Mouse (Mus musculus): ENCODE data around the gene Gmppb. TPM values are rescaled to one million over a fixed set of nuclear protein-coding genes. Genes with fewer than 3 reads are reported as not detected.

Gmppb gene
- 12.2 and 12.6 TPM in 2 replicates for polyA plus RNA-seq (2015; fragmentation: Nextera tagmentation; extraction: Ambion mirVana)

- Histone ChIP-seq H3K4me3 (ENCODE audit: low read depth, low read length) (peak within 1 kb of the TSS; percentile 91), H3K27ac (ENCODE audit: low read depth) (peak within 1 kb of the TSS; percentile 88), H3K4me2 (ENCODE audit: low read depth, low read length) (peak within 1 kb of the TSS; percentile 88), H3K9ac (replicated peaks) (peak within 1 kb of the TSS; percentile 78), H3K9me3 (ENCODE audit: low read length) (no peaks in the 10 kb centered on the region), H3K36me3 (replicated peaks; ENCODE audit: insufficient read depth, low read length) (peaks cover 52% of the 10 kb centered on the region), H3K4me1 (ENCODE audit: insufficient read depth) (peaks cover 24% of the 10 kb centered on the region), H3K27me3 (ENCODE audit: insufficient read depth, low read length) (no peaks in the 10 kb centered on the region)
- under 1% methylated on average over 36 of the region's 39 CpGs for WGBS (ENCODE audit: insufficient replicate concordance)
- TF ChIP-seq EP300 (IDR thresholded peaks at IDR 0.05; ENCODE audit: low read depth) (no peak), CTCF (IDR thresholded peaks at IDR 0.05; ENCODE audit: low read depth) (no peak)
- peak; percentile 96 for ATAC-seq
- peak; percentile 97 for DNase-seq
These were observed at the start of gene Gmppb for GRCm38 (mm10) chr9:108049016-108049455. Gmppb (plus strand) TSS chr9:108049242.

GRCm38 (mm10) chr9:108001922-108002770 is 46.9 kb upstream of the Gmppb start, which contains the start of gene Ip6k1:
Ip6k1 (plus strand) TSS chr9:108002501.
- peak; percentile 97 for ATAC-seq
- peak; percentile 100 for DNase-seq
- TF ChIP-seq CTCF (IDR thresholded peaks at IDR 0.05; ENCODE audit: low read depth) (no peak), EP300 (IDR thresholded peaks at IDR 0.05; ENCODE audit: low read depth) (no peak)
- Histone ChIP-seq H3K36me3 (replicated peaks; ENCODE audit: insufficient read depth, low read length) (0 out of 2 replicates have a peak, but pooled peaks cover 3% of the 10 kb centered on the region), H3K9ac (replicated peaks) (peak within 1 kb of the TSS; percentile 99), H3K4me1 (ENCODE audit: insufficient read depth) (peaks cover 25% of the 10 kb centered on the region), H3K4me2 (ENCODE audit: low read depth, low read length) (peak within 1 kb of the TSS; percentile 88), H3K4me3 (ENCODE audit: low read depth, low read length) (peak within 1 kb of the TSS; percentile 94), H3K27ac (ENCODE audit: low read depth) (peak within 1 kb of the TSS; percentile 98), H3K9me3 (ENCODE audit: low read length) (no peaks in the 10 kb centered on the region), H3K27me3 (ENCODE audit: insufficient read depth, low read length) (no peaks in the 10 kb centered on the region)
- WGBS (ENCODE audit: insufficient replicate concordance) = under 1% methylated on average over 51 of the region's 51 CpGs

- peak overlapping the region; percentile 98 for H3K27ac ChIP-seq (ENCODE audit: low read depth)
- peak overlapping the region; percentile 88 for H3K4me2 ChIP-seq (ENCODE audit: low read depth, low read length)
- DNase-seq (no peak), ATAC-seq (peak; percentile 49)
- H3K27me3 ChIP-seq (ENCODE audit: insufficient read depth, low read length) = no peaks in the 10 kb centered on the region
- H3K9ac ChIP-seq (replicated peaks) = peak overlapping the region; percentile 99
- under 1% methylated on average over 49 of the region's 50 CpGs for WGBS (ENCODE audit: insufficient replicate concordance)
- H3K4me3 ChIP-seq (ENCODE audit: low read depth, low read length) = peak overlapping the region; percentile 94
- H3K4me1 ChIP-seq (ENCODE audit: insufficient read depth) = peaks cover 26% of the 10 kb centered on the region
- TF ChIP-seq CTCF (IDR thresholded peaks at IDR 0.05; ENCODE audit: low read depth) (no peak), EP300 (IDR thresholded peaks at IDR 0.05; ENCODE audit: low read depth) (no peak)
- H3K9me3 ChIP-seq (ENCODE audit: low read length) = no peaks in the 10 kb centered on the region
- H3K36me3 ChIP-seq (replicated peaks; ENCODE audit: insufficient read depth, low read length) = 0 out of 2 replicates have a peak, but pooled peaks cover 3% of the 10 kb centered on the region
These were observed 46.1 kb upstream of the Gmppb start for GRCm38 (mm10) chr9:108002778-108003530.

GRCm38 (mm10) chr9:108003531-108003890 is 45.5 kb upstream of the Gmppb start:
- peak overlapping the region; percentile 88 for H3K4me2 ChIP-seq (ENCODE audit: low read depth, low read length)
- H3K27me3 ChIP-seq (ENCODE audit: insufficient read depth, low read length) = no peaks in the 10 kb centered on the region
- H3K4me3 ChIP-seq (ENCODE audit: low read depth, low read length) = peak overlapping the region; percentile 94
- peak overlapping the region; percentile 99 for H3K9ac ChIP-seq (replicated peaks)
- no peaks in the 10 kb centered on the region for H3K9me3 ChIP-seq (ENCODE audit: low read length)
- WGBS (ENCODE audit: insufficient replicate concordance) = 26% methylated on average over 8 of the region's 8 CpGs
- peaks cover 29% of the 10 kb centered on the region for H3K4me1 ChIP-seq (ENCODE audit: insufficient read depth)
- no peak for ATAC-seq
- TF ChIP-seq CTCF (IDR thresholded peaks at IDR 0.05; ENCODE audit: low read depth) (no peak), EP300 (IDR thresholded peaks at IDR 0.05; ENCODE audit: low read depth) (no peak)
- H3K27ac ChIP-seq (ENCODE audit: low read depth) = peak overlapping the region; percentile 98
- DNase-seq = peak; percentile 37
- 0 out of 2 replicates have a peak, but pooled peaks cover 7% of the 10 kb centered on the region for H3K36me3 ChIP-seq (replicated peaks; ENCODE audit: insufficient read depth, low read length)

GRCm38 (mm10) chr9:108008041-108008440 is 41.0 kb upstream of the Gmppb start:
- 0 out of 2 replicates have a peak overlapping the region, but pooled peaks have one; percentile 22 for H3K27ac ChIP-seq (ENCODE audit: low read depth)
- 71% methylated on average over 5 of the region's 5 CpGs for WGBS (ENCODE audit: insufficient replicate concordance)

GRCm38 (mm10) chr9:108010385-108010784 is 38.7 kb upstream of the Gmppb start:
- H3K4me3 ChIP-seq (ENCODE audit: low read depth, low read length) = no peak overlapping the region
- H3K36me3 ChIP-seq (replicated peaks; ENCODE audit: insufficient read depth, low read length) = peaks cover 23% of the 10 kb centered on the region
- H3K4me1 ChIP-seq (ENCODE audit: insufficient read depth) = peaks cover 7% of the 10 kb centered on the region
- ATAC-seq = no peak
- no peak overlapping the region for H3K4me2 ChIP-seq (ENCODE audit: low read depth, low read length)
- H3K9me3 ChIP-seq (ENCODE audit: low read length) = no peaks in the 10 kb centered on the region
- no peaks in the 10 kb centered on the region for H3K27me3 ChIP-seq (ENCODE audit: insufficient read depth, low read length)
- H3K9ac ChIP-seq (replicated peaks) = no peak overlapping the region
- H3K27ac ChIP-seq (ENCODE audit: low read depth) = no peak overlapping the region
- no peak for DNase-seq
- TF ChIP-seq EP300 (IDR thresholded peaks at IDR 0.05; ENCODE audit: low read depth) (no peak), CTCF (IDR thresholded peaks at IDR 0.05; ENCODE audit: low read depth) (no peak)

More at GRCm38 (mm10) chr9:108008041-108008440, 41.0 kb upstream of the Gmppb start:
- H3K4me1 ChIP-seq (ENCODE audit: insufficient read depth) = peaks cover 25% of the 10 kb centered on the region
- DNase-seq = no peak
- peaks cover 17% of the 10 kb centered on the region for H3K36me3 ChIP-seq (replicated peaks; ENCODE audit: insufficient read depth, low read length)
- no peaks in the 10 kb centered on the region for H3K27me3 ChIP-seq (ENCODE audit: insufficient read depth, low read length)
- H3K4me2 ChIP-seq (ENCODE audit: low read depth, low read length) = no peak overlapping the region
- TF ChIP-seq EP300 (IDR thresholded peaks at IDR 0.05; ENCODE audit: low read depth) = no peak
- no peak for TF ChIP-seq CTCF (IDR thresholded peaks at IDR 0.05; ENCODE audit: low read depth)
- no peak for ATAC-seq
- no peaks in the 10 kb centered on the region for H3K9me3 ChIP-seq (ENCODE audit: low read length)
- H3K4me3 ChIP-seq (ENCODE audit: low read depth, low read length) = no peak overlapping the region
- H3K9ac ChIP-seq (replicated peaks) = no peak overlapping the region

All from liver, postnatal 0 days (tissue).